Mouse (Mus musculus): Measurements from ENCODE around the gene Nmu. TPM values are rescaled to one million over a fixed set of nuclear protein-coding genes. Genes with fewer than 3 reads are reported as not detected.

Gene Nmu
- total and polyA plus RNA-seq, 3 experiments, result not detected

DNA sequence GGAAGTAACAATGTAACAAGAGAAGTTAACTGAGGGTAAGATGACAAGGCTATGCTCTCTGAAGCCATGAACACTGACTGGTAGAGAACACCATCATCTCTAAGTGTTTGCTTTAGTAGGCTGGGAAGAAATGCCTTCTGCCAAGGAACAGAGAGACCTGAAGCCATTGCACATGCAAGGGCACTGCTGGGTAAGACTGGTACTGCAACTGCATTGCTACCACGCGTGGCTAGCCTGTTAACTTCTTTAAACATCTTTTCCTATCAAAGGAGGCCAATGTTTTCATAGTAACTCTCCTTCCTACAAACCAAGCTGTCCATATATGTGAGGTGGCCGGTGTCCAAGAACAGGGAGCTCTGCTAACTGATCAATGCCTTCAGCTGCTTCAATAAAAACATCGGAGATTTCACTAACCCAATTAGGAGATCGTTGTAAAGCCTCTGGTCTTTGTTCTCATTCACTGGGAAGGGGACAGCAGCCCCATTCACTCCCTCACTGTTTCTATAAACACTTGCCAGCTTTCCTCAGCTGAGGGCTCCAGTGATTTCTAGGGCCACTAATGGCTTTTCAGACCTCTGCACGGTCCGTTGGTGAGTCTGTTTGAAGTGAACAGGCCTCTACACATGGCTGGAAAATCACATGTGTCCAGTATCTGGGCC is 11.5 kb downstream of the Nmu start:
- Histone ChIP-seq H3K9me3 (replicated peaks) (no peaks in the 10 kb centered on the region), H3K36me3 (replicated peaks) (no peaks in the 10 kb centered on the region), H3K27me3 (ENCODE audit: insufficient read depth, low read length) (peaks cover 17% of the 10 kb centered on the region), H3K4me3 (ENCODE audit: low read depth, low read length) (no peak overlapping the region), H3K4me1 (ENCODE audit: insufficient read depth, low read depth, low read length) (no peaks in the 10 kb centered on the region)
- ATAC-seq (ENCODE audit: extremely low read depth, insufficient number of reproducible peaks, low FRiP score, poor library complexity, severe bottlenecking) (no peak), DNase-seq (ENCODE audit: low spot score) (no peak)
- TF ChIP-seq TAL1 (conservative IDR thresholded peaks at IDR 0.05; ENCODE audit: low read depth, low read length), result no peak

GRCm38 (mm10) chr5:76351537-76351936 is 12.1 kb downstream of the Nmu start:
- no peak for TF ChIP-seq CTCF (IDR thresholded peaks at IDR 0.05; ENCODE audit: low read depth, low read length)
- TF ChIP-seq GATA1 (IDR thresholded peaks at IDR 0.05; ENCODE audit: borderline replicate concordance, low read length), result no peak
- TF ChIP-seq POLR2AphosphoS5 (IDR thresholded peaks at IDR 0.05; ENCODE audit: insufficient replicate concordance, low read depth, low read length), result no peak
- no peak for TF ChIP-seq TAL1 (conservative IDR thresholded peaks at IDR 0.05; ENCODE audit: low read depth, low read length)
- no peak for TF ChIP-seq GATA2 (IDR thresholded peaks at IDR 0.05; ENCODE audit: borderline replicate concordance, low read depth, low read length)
- ATAC-seq (ENCODE audit: extremely low read depth, insufficient number of reproducible peaks, low FRiP score, poor library complexity, severe bottlenecking), result no peak

GRCm38 (mm10) chr5:76346137-76346536 is 17.5 kb downstream of the Nmu start:
- ATAC-seq (ENCODE audit: extremely low read depth, insufficient number of reproducible peaks, low FRiP score, poor library complexity, severe bottlenecking) (no peak), DNase-seq (ENCODE audit: low spot score) (no peak)
- no peak overlapping the region for H3K4me3 ChIP-seq (ENCODE audit: low read depth, low read length)
- H3K27me3 ChIP-seq (ENCODE audit: insufficient read depth, low read length), result peaks cover 25% of the 10 kb centered on the region
- TF ChIP-seq TAL1 (conservative IDR thresholded peaks at IDR 0.05; ENCODE audit: low read depth, low read length) (no peak), GATA2 (IDR thresholded peaks at IDR 0.05; ENCODE audit: borderline replicate concordance, low read depth, low read length) (no peak), GATA1 (IDR thresholded peaks at IDR 0.05; ENCODE audit: borderline replicate concordance, low read length) (no peak), POLR2AphosphoS5 (IDR thresholded peaks at IDR 0.05; ENCODE audit: insufficient replicate concordance, low read depth, low read length) (no peak), CTCF (IDR thresholded peaks at IDR 0.05; ENCODE audit: low read depth, low read length) (no peak)
- no peaks in the 10 kb centered on the region for H3K9me3 ChIP-seq (replicated peaks)
- no peaks in the 10 kb centered on the region for H3K4me1 ChIP-seq (ENCODE audit: insufficient read depth, low read depth, low read length)
- H3K36me3 ChIP-seq (replicated peaks), result no peaks in the 10 kb centered on the region

More at GRCm38 (mm10) chr5:76351537-76351936, 12.1 kb downstream of the Nmu start:
- DNase-seq (ENCODE audit: low spot score), result no peak
- no peaks in the 10 kb centered on the region for H3K36me3 ChIP-seq (replicated peaks)
- H3K4me3 ChIP-seq (ENCODE audit: low read depth, low read length), result no peak overlapping the region
- H3K9me3 ChIP-seq (replicated peaks), result no peaks in the 10 kb centered on the region
- H3K4me1 ChIP-seq (ENCODE audit: insufficient read depth, low read depth, low read length), result no peaks in the 10 kb centered on the region
- H3K27me3 ChIP-seq (ENCODE audit: insufficient read depth, low read length), result peaks cover 19% of the 10 kb centered on the region

- H3K36me3 ChIP-seq (replicated peaks), result no peaks in the 10 kb centered on the region
- no peak for ATAC-seq (ENCODE audit: extremely low read depth, insufficient number of reproducible peaks, low FRiP score, poor library complexity, severe bottlenecking)
- TF ChIP-seq GATA1 (IDR thresholded peaks at IDR 0.05; ENCODE audit: borderline replicate concordance, low read length), result no peak
- no peak for TF ChIP-seq GATA2 (IDR thresholded peaks at IDR 0.05; ENCODE audit: borderline replicate concordance, low read depth, low read length)
- no peak for TF ChIP-seq POLR2AphosphoS5 (IDR thresholded peaks at IDR 0.05; ENCODE audit: insufficient replicate concordance, low read depth, low read length)
- no peak for TF ChIP-seq TAL1 (conservative IDR thresholded peaks at IDR 0.05; ENCODE audit: low read depth, low read length)
- TF ChIP-seq CTCF (IDR thresholded peaks at IDR 0.05; ENCODE audit: low read depth, low read length), result no peak
Observed at GRCm38 (mm10) chr5:76340931-76341330, 22.7 kb downstream of the Nmu start.

DNA sequence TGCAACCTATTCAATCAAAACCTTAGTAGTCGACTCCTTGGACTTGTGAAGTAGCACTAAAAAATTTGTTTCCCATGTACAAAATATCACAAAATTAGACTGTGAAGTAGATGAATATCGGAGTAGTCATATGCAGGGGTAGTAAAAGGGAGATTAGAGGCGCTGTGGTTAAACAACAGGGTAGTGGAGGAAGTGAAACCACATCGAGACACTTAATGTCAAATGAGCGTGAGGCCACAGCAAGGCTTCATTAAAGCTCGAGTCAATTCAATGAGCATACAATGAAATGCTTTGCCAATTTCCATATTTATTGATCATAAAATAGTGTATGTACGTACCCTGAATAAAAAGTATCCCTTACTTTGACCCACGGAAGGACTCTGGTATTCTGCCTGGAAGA is 26.5 kb downstream of the Nmu start:
- DNase-seq (ENCODE audit: low spot score) (no peak), ATAC-seq (ENCODE audit: extremely low read depth, insufficient number of reproducible peaks, low FRiP score, poor library complexity, severe bottlenecking) (no peak)
- Histone ChIP-seq H3K27me3 (ENCODE audit: insufficient read depth, low read length) (peaks cover 6% of the 10 kb centered on the region), H3K4me3 (ENCODE audit: low read depth, low read length) (no peak overlapping the region), H3K4me1 (ENCODE audit: insufficient read depth, low read depth, low read length) (no peaks in the 10 kb centered on the region), H3K9me3 (replicated peaks) (no peaks in the 10 kb centered on the region), H3K36me3 (replicated peaks) (no peaks in the 10 kb centered on the region)
- TF ChIP-seq CTCF (IDR thresholded peaks at IDR 0.05; ENCODE audit: low read depth, low read length) (no peak), GATA1 (IDR thresholded peaks at IDR 0.05; ENCODE audit: borderline replicate concordance, low read length) (no peak), POLR2AphosphoS5 (IDR thresholded peaks at IDR 0.05; ENCODE audit: insufficient replicate concordance, low read depth, low read length) (no peak), TAL1 (conservative IDR thresholded peaks at IDR 0.05; ENCODE audit: low read depth, low read length) (no peak), GATA2 (IDR thresholded peaks at IDR 0.05; ENCODE audit: borderline replicate concordance, low read depth, low read length) (no peak)

More at GRCm38 (mm10) chr5:76340931-76341330, 22.7 kb downstream of the Nmu start:
- DNase-seq (ENCODE audit: low spot score), result no peak
- H3K9me3 ChIP-seq (replicated peaks), result no peaks in the 10 kb centered on the region
- H3K27me3 ChIP-seq (ENCODE audit: insufficient read depth, low read length), result peaks cover 6% of the 10 kb centered on the region
- no peak overlapping the region for H3K4me3 ChIP-seq (ENCODE audit: low read depth, low read length)
- no peaks in the 10 kb centered on the region for H3K4me1 ChIP-seq (ENCODE audit: insufficient read depth, low read depth, low read length)

DNA sequence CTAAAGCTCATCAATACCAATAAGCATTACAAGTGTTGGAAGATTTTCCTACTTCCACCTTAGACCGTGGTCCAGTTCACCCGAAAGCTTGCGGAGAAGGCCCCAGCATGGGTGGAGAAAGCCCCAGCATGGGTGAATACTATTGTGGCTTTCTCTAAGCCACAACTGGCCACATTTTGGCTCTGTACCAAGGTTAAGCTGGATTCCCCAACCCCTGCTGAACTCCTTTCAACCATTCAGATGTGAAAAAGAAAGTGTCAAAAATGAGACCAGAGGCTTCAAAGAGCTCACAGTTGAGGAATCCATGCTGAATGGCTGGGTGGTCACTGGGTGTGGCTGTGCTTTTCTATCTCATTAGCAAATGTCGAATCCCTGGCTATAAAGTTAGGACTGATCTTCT is 29.8 kb downstream of the Nmu start:
- DNase-seq (ENCODE audit: low spot score) (no peak), ATAC-seq (ENCODE audit: extremely low read depth, insufficient number of reproducible peaks, low FRiP score, poor library complexity, severe bottlenecking) (no peak)

More for the DNA sequence above, 29.8 kb downstream of the Nmu start:
- TF ChIP-seq GATA1 (IDR thresholded peaks at IDR 0.05; ENCODE audit: borderline replicate concordance, low read length) (no peak), GATA2 (IDR thresholded peaks at IDR 0.05; ENCODE audit: borderline replicate concordance, low read depth, low read length) (no peak), CTCF (IDR thresholded peaks at IDR 0.05; ENCODE audit: low read depth, low read length) (no peak), TAL1 (conservative IDR thresholded peaks at IDR 0.05; ENCODE audit: low read depth, low read length) (no peak), POLR2AphosphoS5 (IDR thresholded peaks at IDR 0.05; ENCODE audit: insufficient replicate concordance, low read depth, low read length) (no peak)
- H3K9me3 ChIP-seq (replicated peaks), result no peaks in the 10 kb centered on the region
- H3K27me3 ChIP-seq (ENCODE audit: insufficient read depth, low read length), result peaks cover 9% of the 10 kb centered on the region
- H3K4me1 ChIP-seq (ENCODE audit: insufficient read depth, low read depth, low read length), result no peaks in the 10 kb centered on the region
- no peak overlapping the region for H3K4me3 ChIP-seq (ENCODE audit: low read depth, low read length)
- H3K36me3 ChIP-seq (replicated peaks), result no peaks in the 10 kb centered on the region

All from G1E (cell line).